8 mouse cellular contexts compared by ENCODE assay signal in genomic region chr5:124424723-124425411, GRCm38 (mm10). TPM values are rescaled to one million over a fixed set of nuclear protein-coding genes. Genes with fewer than 3 reads are reported as not detected.
DNase-seq lines count a peak whose midpoint lies in the region; ATAC-seq and TF ChIP-seq lines count a peak whose summit lies in the region.

No protein-coding gene starts in this region.

- peaks cover 6% of the 10 kb centered on the region for H3K4me1 ChIP-seq in embryonic facial prominence, embryonic 12.5 days
- no peaks in the 10 kb centered on the region; the same call in 1 of the 2 replicates for H3K4me1 ChIP-seq in heart, postnatal 0 days (ENCODE audit: control insufficient read depth, insufficient read depth)
- peaks cover 13% of the 10 kb centered on the region for H3K4me1 ChIP-seq in midbrain, embryonic 12.5 days
- H3K4me1 ChIP-seq in stomach, embryonic 16.5 days (ENCODE audit: control insufficient read depth, insufficient read depth, low read length) = peaks cover 13% of the 10 kb centered on the region

- ATAC-seq in embryonic facial prominence, embryonic 12.5 days (ENCODE audit: insufficient number of reproducible peaks, insufficient read depth, low FRiP score, low TSS enrichment) = peak; percentile 71
- peak; percentile 47 for ATAC-seq in heart, postnatal 0 days (ENCODE audit: insufficient read depth, low read depth)
- ATAC-seq in midbrain, embryonic 12.5 days (ENCODE audit: low FRiP score, low read depth) = peak; percentile 74
- ATAC-seq in stomach, embryonic 16.5 days (ENCODE audit: insufficient read depth, low FRiP score) = peak; percentile 45

- WGBS in embryonic facial prominence, embryonic 12.5 days = 0% methylated on average over 62 of the region's 63 CpGs
- WGBS in heart, postnatal 0 days = 0% methylated on average over 63 of the region's 63 CpGs
- WGBS in midbrain, embryonic 12.5 days = under 1% methylated on average over 63 of the region's 63 CpGs
- WGBS in stomach, embryonic 16.5 days = under 1% methylated on average over 63 of the region's 63 CpGs

- peak; percentile 32 for DNase-seq in embryo, embryonic 11 days
- no peak for DNase-seq in embryo, embryonic 10.5 days (ENCODE audit: low spot score)
- DNase-seq in CD4-positive helper T cell, adult 2 months (ENCODE audit: low read depth, low spot score) = peak; percentile 55
- no peak for DNase-seq in heart, postnatal 0 days (ENCODE audit: low spot score)
- DNase-seq in kidney, postnatal 4 days = peak; percentile 44 to 59

- H3K4me2 ChIP-seq in embryonic facial prominence, embryonic 12.5 days (replicated peaks) = peak overlapping the region; percentile 91
- H3K4me2 ChIP-seq in heart, postnatal 0 days (ENCODE audit: low read depth, low read length) = peak overlapping the region; percentile 85
- peak overlapping the region; percentile 96 for H3K4me2 ChIP-seq in midbrain, embryonic 12.5 days (replicated peaks)
- H3K4me2 ChIP-seq in stomach, embryonic 16.5 days (ENCODE audit: low read depth, low read length) = peak overlapping the region; percentile 90

- H3K9me3 ChIP-seq in embryonic facial prominence, embryonic 12.5 days = no peaks in the 10 kb centered on the region
- no peaks in the 10 kb centered on the region for H3K9me3 ChIP-seq in heart, postnatal 0 days (replicated peaks; ENCODE audit: control insufficient read depth, low read length)
- H3K9me3 ChIP-seq in midbrain, embryonic 12.5 days = no peaks in the 10 kb centered on the region
- no peaks in the 10 kb centered on the region for H3K9me3 ChIP-seq in stomach, embryonic 16.5 days (replicated peaks; ENCODE audit: control insufficient read depth, low read length)

- no peaks in the 10 kb centered on the region for H3K27me3 ChIP-seq in embryonic facial prominence, embryonic 12.5 days
- H3K27me3 ChIP-seq in heart, postnatal 0 days (ENCODE audit: control insufficient read depth, insufficient read depth, low read length) = no peaks in the 10 kb centered on the region
- H3K27me3 ChIP-seq in midbrain, embryonic 12.5 days = no peaks in the 10 kb centered on the region
- H3K27me3 ChIP-seq in stomach, embryonic 16.5 days (ENCODE audit: control insufficient read depth, insufficient read depth, low read length) = no peaks in the 10 kb centered on the region

- no peak for TF ChIP-seq CTCF in heart, postnatal 0 days (IDR thresholded peaks at IDR 0.05; ENCODE audit: low read depth)

- peak overlapping the region; percentile 100 for H3K4me3 ChIP-seq in embryonic facial prominence, embryonic 12.5 days
- H3K4me3 ChIP-seq in heart, postnatal 0 days (ENCODE audit: low read depth, low read length) = peak overlapping the region; percentile 78
- peak overlapping the region; percentile 100 for H3K4me3 ChIP-seq in midbrain, embryonic 12.5 days
- H3K4me3 ChIP-seq in stomach, embryonic 16.5 days (replicated peaks; ENCODE audit: low read length) = peak overlapping the region; percentile 98

- TF ChIP-seq EP300 in heart, postnatal 0 days (IDR thresholded peaks at IDR 0.05; ENCODE audit: low read depth) = no peak

- H3K36me3 ChIP-seq in embryonic facial prominence, embryonic 12.5 days = peaks cover 8% of the 10 kb centered on the region
- 0 out of 2 replicates have a peak, but pooled peaks cover 6% of the 10 kb centered on the region for H3K36me3 ChIP-seq in heart, postnatal 0 days (replicated peaks; ENCODE audit: control insufficient read depth, insufficient read depth, low read length)
- H3K36me3 ChIP-seq in midbrain, embryonic 12.5 days = 0 out of 2 replicates have a peak, but pooled peaks cover 11% of the 10 kb centered on the region
- no peaks in the 10 kb centered on the region for H3K36me3 ChIP-seq in stomach, embryonic 16.5 days (ENCODE audit: control insufficient read depth, insufficient read depth, low read length)

- H3K27ac ChIP-seq in embryonic facial prominence, embryonic 12.5 days = peak overlapping the region; percentile 84
- H3K27ac ChIP-seq in heart, postnatal 0 days (ENCODE audit: low read depth) = peak overlapping the region; percentile 79
- H3K27ac ChIP-seq in midbrain, embryonic 12.5 days (replicated peaks) = peak overlapping the region; percentile 87
- peak overlapping the region; percentile 87 for H3K27ac ChIP-seq in stomach, embryonic 16.5 days (ENCODE audit: low read length)

- peak overlapping the region; percentile 97 for H3K9ac ChIP-seq in embryonic facial prominence, embryonic 12.5 days
- peak overlapping the region; percentile 82 for H3K9ac ChIP-seq in heart, postnatal 0 days (replicated peaks; ENCODE audit: low read depth, low read length)
- H3K9ac ChIP-seq in midbrain, embryonic 12.5 days (replicated peaks) = peak overlapping the region; percentile 96
- peak overlapping the region; percentile 92 for H3K9ac ChIP-seq in stomach, embryonic 16.5 days (ENCODE audit: low read length)

RNA-seq across cellular contexts. Expression of gene Sbno1, which starts 0.9 kb away (rescaled TPM):
- 94.4 and 94.7 TPM in 2 replicates for polyA plus RNA-seq in embryonic facial prominence, embryonic 12.5 days (2016; fragmentation: Nextera tagmentation; extraction: Ambion mirVana)
- 27.0 and 33.8 TPM in 2 replicates for total RNA-seq in heart, postnatal 0 days (2014; rRNA removed; ENCODE audit: low replicate concordance)
- polyA plus RNA-seq in heart, postnatal 0 days (2015; fragmentation: Nextera tagmentation; extraction: Ambion mirVana) = 46.8 and 52.8 TPM in 2 replicates
- polyA plus RNA-seq in midbrain, embryonic 12.5 days (2016; fragmentation: Nextera tagmentation; extraction: Ambion mirVana) = 110 and 111 TPM in 2 replicates
- polyA plus RNA-seq in stomach, embryonic 16.5 days (2015; fragmentation: Nextera tagmentation; extraction: Ambion mirVana) = 70.4 and 76.1 TPM in 2 replicates

RNA-seq across cellular contexts. Expression of gene Kmt5a, which starts 14.9 kb away (rescaled TPM):
- polyA plus RNA-seq in embryonic facial prominence, embryonic 12.5 days (2016; fragmentation: Nextera tagmentation; extraction: Ambion mirVana) = 60.9 and 71.3 TPM in 2 replicates
- total RNA-seq in heart, postnatal 0 days (2014; rRNA removed; ENCODE audit: low replicate concordance) = 71.9 and 82.9 TPM in 2 replicates
- 26.0 and 27.7 TPM in 2 replicates for polyA plus RNA-seq in heart, postnatal 0 days (2015; fragmentation: Nextera tagmentation; extraction: Ambion mirVana)
- 48.5 and 52.8 TPM in 2 replicates for polyA plus RNA-seq in midbrain, embryonic 12.5 days (2016; fragmentation: Nextera tagmentation; extraction: Ambion mirVana)
- 50.4 and 51.7 TPM in 2 replicates for polyA plus RNA-seq in stomach, embryonic 16.5 days (2015; fragmentation: Nextera tagmentation; extraction: Ambion mirVana)

RNA-seq across cellular contexts. Expression of gene Rilpl2, which starts 53.3 kb away (rescaled TPM):
- 29.5 and 30.7 TPM in 2 replicates for polyA plus RNA-seq in embryonic facial prominence, embryonic 12.5 days (2016; fragmentation: Nextera tagmentation; extraction: Ambion mirVana)
- 8.4 and 12.4 TPM in 2 replicates for total RNA-seq in heart, postnatal 0 days (2014; rRNA removed; ENCODE audit: low replicate concordance)
- 14.9 and 15.4 TPM in 2 replicates for polyA plus RNA-seq in heart, postnatal 0 days (2015; fragmentation: Nextera tagmentation; extraction: Ambion mirVana)
- 19.0 and 20.3 TPM in 2 replicates for polyA plus RNA-seq in midbrain, embryonic 12.5 days (2016; fragmentation: Nextera tagmentation; extraction: Ambion mirVana)
- 27.4 and 32.0 TPM in 2 replicates for polyA plus RNA-seq in stomach, embryonic 16.5 days (2015; fragmentation: Nextera tagmentation; extraction: Ambion mirVana)

RNA-seq across cellular contexts. Expression of gene Snrnp35, which starts 58.1 kb away (rescaled TPM):
- 26.5 and 27.2 TPM in 2 replicates for polyA plus RNA-seq in embryonic facial prominence, embryonic 12.5 days (2016; fragmentation: Nextera tagmentation; extraction: Ambion mirVana)
- total RNA-seq in heart, postnatal 0 days (2014; rRNA removed; ENCODE audit: low replicate concordance) = 0.50 and 4.4 TPM in 2 replicates
- polyA plus RNA-seq in heart, postnatal 0 days (2015; fragmentation: Nextera tagmentation; extraction: Ambion mirVana) = 14.0 and 14.6 TPM in 2 replicates
- 26.2 and 28.9 TPM in 2 replicates for polyA plus RNA-seq in midbrain, embryonic 12.5 days (2016; fragmentation: Nextera tagmentation; extraction: Ambion mirVana)
- 22.0 and 24.3 TPM in 2 replicates for polyA plus RNA-seq in stomach, embryonic 16.5 days (2015; fragmentation: Nextera tagmentation; extraction: Ambion mirVana)

Comparison
In these comparisons a context has a peak if more than half of its experiments do, and no peak if none do; other contexts are left out.
1. DNase-seq: peak in embryo, embryonic 11 days (single experiment), CD4-positive helper T cell, adult 2 months (single experiment) and kidney, postnatal 4 days (2 of 2); none in embryo, embryonic 10.5 days (single experiment) and heart, postnatal 0 days (single experiment).
2. Peak in every context shown above with its lines, with median percentiles within 50 percentile points of each other: ATAC-seq, H3K27ac ChIP-seq, H3K4me2 ChIP-seq, H3K4me3 ChIP-seq and H3K9ac ChIP-seq.